Mouse (Mus musculus): ENCODE results near the gene D930007J09Rik. TPM values are rescaled to one million over a fixed set of nuclear protein-coding genes. Genes with fewer than 3 reads are reported as not detected.

D930007J09Rik gene
- total and polyA plus RNA-seq, 2 experiments from 2014 or later = not detected

DNA sequence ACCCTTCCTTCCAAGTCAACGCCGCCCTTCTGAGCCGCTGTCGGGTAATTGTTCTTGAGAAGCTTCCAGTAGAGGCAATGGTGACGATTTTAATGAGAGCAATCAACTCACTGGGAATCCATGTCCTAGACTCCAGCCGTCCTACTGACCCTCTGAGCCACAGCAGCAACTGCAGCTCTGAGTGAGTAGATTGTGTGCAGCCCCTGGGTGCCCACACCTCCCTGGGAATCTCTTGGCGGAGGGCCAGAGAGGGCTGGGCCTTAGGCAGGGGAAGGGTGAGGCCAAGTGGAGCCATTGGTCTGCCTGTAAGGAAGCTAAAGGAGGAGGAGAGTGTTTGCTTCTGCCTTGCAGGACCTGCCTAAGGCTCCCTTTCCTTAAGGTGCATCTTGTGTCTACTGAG is 4.2 kb upstream of the D930007J09Rik start:
- no peak for TF ChIP-seq CTCF (IDR thresholded peaks at IDR 0.05)
- peaks cover 30% of the 10 kb centered on the region for H3K36me3 ChIP-seq (ENCODE audit: insufficient read depth, low read length)
- H3K4me1 ChIP-seq (ENCODE audit: insufficient read depth, low read length) = peaks cover 8% of the 10 kb centered on the region
- no peak for DNase-seq (ENCODE audit: low spot score)
- no peak overlapping the region for H3K4me3 ChIP-seq (ENCODE audit: low read depth, low read length)
- H3K9me3 ChIP-seq (ENCODE audit: low read length) = no peaks in the 10 kb centered on the region
- no peak overlapping the region for H3K4me2 ChIP-seq (ENCODE audit: low read depth, low read length, poor library complexity, severe bottlenecking)
- no peak overlapping the region for H3K27ac ChIP-seq (ENCODE audit: low read depth, low read length)
- ATAC-seq (ENCODE audit: low FRiP score) = no peak
- 72% methylated on average over 7 of the region's 7 CpGs for WGBS
- H3K27me3 ChIP-seq (ENCODE audit: insufficient read depth, low read length) = no peaks in the 10 kb centered on the region
- H3K9ac ChIP-seq (replicated peaks; ENCODE audit: low read length, poor library complexity, severe bottlenecking) = no peak overlapping the region

DNA sequence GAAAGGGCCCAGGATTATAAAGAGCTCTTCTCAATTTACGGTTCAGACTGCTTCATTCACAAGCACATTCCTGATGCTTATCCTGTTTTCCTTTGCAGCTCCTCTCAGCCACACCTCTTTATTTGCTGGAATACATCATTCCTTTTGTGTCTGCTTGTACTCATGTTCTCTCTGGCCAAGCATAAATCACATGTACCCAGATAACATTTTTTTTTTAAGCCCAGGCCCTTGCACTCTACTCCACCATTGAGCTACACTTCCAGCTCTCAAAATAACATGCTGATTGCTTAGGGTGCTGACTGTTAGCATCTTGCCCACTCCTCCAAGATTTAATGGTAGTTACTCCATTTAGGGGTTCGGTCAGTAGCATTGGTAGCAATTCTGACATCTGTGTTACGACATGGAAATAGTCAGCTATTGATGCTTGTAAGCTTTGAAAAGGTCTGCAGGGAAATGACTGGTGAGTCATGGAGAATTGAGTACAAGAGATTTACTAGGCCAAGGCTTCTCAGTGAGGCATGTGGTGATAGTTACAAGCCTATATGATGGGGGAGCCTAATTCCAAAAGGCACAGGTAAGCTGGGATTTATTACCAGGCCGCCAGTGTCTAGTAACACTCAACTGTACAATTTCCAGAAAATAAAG is 1.2 kb upstream of the D930007J09Rik start:
- DNase-seq (ENCODE audit: low spot score) = no peak
- WGBS = 54% methylated on average over 4 of the region's 4 CpGs

DNA sequence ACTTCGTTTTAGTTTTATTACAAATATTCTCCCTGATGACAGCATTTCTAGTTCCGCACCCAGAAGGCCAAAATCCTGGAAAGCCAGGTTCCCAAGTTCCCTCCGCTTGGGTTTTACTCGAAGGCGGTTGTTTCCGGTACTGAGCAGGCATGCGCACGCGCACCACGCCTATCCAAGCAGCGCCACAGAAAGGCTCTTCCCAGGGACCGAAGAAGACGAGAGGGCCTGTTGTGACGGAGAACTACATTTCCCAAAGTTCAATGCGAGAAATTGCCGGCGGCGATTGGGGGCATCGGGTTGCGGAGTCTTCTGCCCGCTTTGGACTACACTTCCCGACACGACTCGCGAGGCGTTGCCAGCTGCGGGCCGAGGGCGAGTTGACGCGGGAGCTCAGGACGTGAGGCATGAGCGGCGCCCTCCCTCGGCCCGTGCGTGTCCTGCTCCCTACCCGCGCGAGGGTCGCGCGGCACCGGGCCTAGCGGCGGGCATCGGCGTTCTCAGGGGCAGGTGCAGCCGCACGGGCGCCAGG is 892 bp downstream of the D930007J09Rik start, which contains the start of gene Wrnip1:
Gene Wrnip1 (plus strand): TSS at position 346 of the 529 bp plus-strand sequence.
- ATAC-seq (ENCODE audit: low FRiP score) (peak; percentile 99), DNase-seq (ENCODE audit: low spot score) (peak; percentile 100)
- no peaks in the 10 kb centered on the region for H3K9me3 ChIP-seq (ENCODE audit: low read length)
- peak; percentile 71 for TF ChIP-seq CTCF (IDR thresholded peaks at IDR 0.05)
- H3K9ac ChIP-seq (replicated peaks; ENCODE audit: low read length, poor library complexity, severe bottlenecking) = peak within 1 kb of the TSS; percentile 95
- peak within 1 kb of the TSS; percentile 94 for H3K27ac ChIP-seq (ENCODE audit: low read depth, low read length)
- peaks cover 7% of the 10 kb centered on the region for H3K36me3 ChIP-seq (ENCODE audit: insufficient read depth, low read length)
- under 1% methylated on average over 48 of the region's 51 CpGs for WGBS
- H3K27me3 ChIP-seq (ENCODE audit: insufficient read depth, low read length) = no peaks in the 10 kb centered on the region
- H3K4me2 ChIP-seq (ENCODE audit: low read depth, low read length, poor library complexity, severe bottlenecking) = peak within 1 kb of the TSS; percentile 74
- peaks cover 8% of the 10 kb centered on the region for H3K4me1 ChIP-seq (ENCODE audit: insufficient read depth, low read length)
- peak within 1 kb of the TSS; percentile 93 for H3K4me3 ChIP-seq (ENCODE audit: low read depth, low read length)

More for the DNA sequence above, 1.2 kb upstream of the D930007J09Rik start:
- Histone ChIP-seq H3K27ac (ENCODE audit: low read depth, low read length) (no peak overlapping the region), H3K36me3 (ENCODE audit: insufficient read depth, low read length) (peaks cover 21% of the 10 kb centered on the region), H3K4me2 (ENCODE audit: low read depth, low read length, poor library complexity, severe bottlenecking) (peak overlapping the region; percentile 74), H3K4me1 (ENCODE audit: insufficient read depth, low read length) (peaks cover 8% of the 10 kb centered on the region), H3K27me3 (ENCODE audit: insufficient read depth, low read length) (no peaks in the 10 kb centered on the region), H3K4me3 (ENCODE audit: low read depth, low read length) (peak overlapping the region; percentile 93), H3K9ac (replicated peaks; ENCODE audit: low read length, poor library complexity, severe bottlenecking) (peak overlapping the region; percentile 95), H3K9me3 (ENCODE audit: low read length) (no peaks in the 10 kb centered on the region)
- TF ChIP-seq CTCF (IDR thresholded peaks at IDR 0.05) = no peak
- no peak for ATAC-seq (ENCODE audit: low FRiP score)

- H3K9me3 ChIP-seq (ENCODE audit: low read length) = no peaks in the 10 kb centered on the region
- H3K27me3 ChIP-seq (ENCODE audit: insufficient read depth, low read length) = no peaks in the 10 kb centered on the region
- H3K9ac ChIP-seq (replicated peaks; ENCODE audit: low read length, poor library complexity, severe bottlenecking) = peak overlapping the region; percentile 56; the same call in 1 of the 2 replicates
- H3K4me3 ChIP-seq (ENCODE audit: low read depth, low read length) = peak overlapping the region; percentile 93
- no peaks in the 10 kb centered on the region for H3K36me3 ChIP-seq (ENCODE audit: insufficient read depth, low read length)
- H3K27ac ChIP-seq (ENCODE audit: low read depth, low read length) = peak overlapping the region; percentile 82; the same call in 1 of the 2 replicates
- no peak for DNase-seq (ENCODE audit: low spot score)
- H3K4me1 ChIP-seq (ENCODE audit: insufficient read depth, low read length) = peaks cover 8% of the 10 kb centered on the region
- H3K4me2 ChIP-seq (ENCODE audit: low read depth, low read length, poor library complexity, severe bottlenecking) = peak overlapping the region; percentile 54; the same call in 1 of the 2 replicates
- peak; percentile 52 for TF ChIP-seq CTCF (IDR thresholded peaks at IDR 0.05)
- no peak for ATAC-seq (ENCODE audit: low FRiP score)
Observed at GRCm38 (mm10) chr13:32800859-32801258, 1.8 kb downstream of the D930007J09Rik start.

DNA sequence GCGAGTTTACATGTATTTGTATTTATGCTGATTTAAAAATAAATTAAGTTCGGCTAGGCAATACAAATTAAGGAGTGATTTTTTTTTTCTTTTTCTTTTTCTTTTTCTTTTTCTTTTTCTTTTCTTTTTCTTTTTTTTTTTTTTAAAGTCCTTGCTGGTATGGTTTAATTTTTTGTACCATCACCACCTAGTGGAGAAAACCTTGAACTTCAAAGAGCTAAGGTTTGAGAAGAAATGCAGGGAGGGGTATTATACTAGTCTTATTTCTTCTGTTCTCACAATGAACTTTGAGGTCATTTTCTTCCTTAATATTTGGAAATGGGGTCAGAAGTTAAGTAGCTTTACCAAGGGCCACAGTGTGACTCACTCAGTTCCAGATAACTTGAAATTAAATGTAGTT is 3.5 kb downstream of the D930007J09Rik start:
- Histone ChIP-seq H3K4me1 (ENCODE audit: insufficient read depth, low read length) (peaks cover 8% of the 10 kb centered on the region), H3K4me3 (ENCODE audit: low read depth, low read length) (no peak overlapping the region), H3K9ac (replicated peaks; ENCODE audit: low read length, poor library complexity, severe bottlenecking) (no peak overlapping the region), H3K27me3 (ENCODE audit: insufficient read depth, low read length) (no peaks in the 10 kb centered on the region), H3K36me3 (ENCODE audit: insufficient read depth, low read length) (no peaks in the 10 kb centered on the region), H3K9me3 (ENCODE audit: low read length) (no peaks in the 10 kb centered on the region), H3K4me2 (ENCODE audit: low read depth, low read length, poor library complexity, severe bottlenecking) (no peak overlapping the region), H3K27ac (ENCODE audit: low read depth, low read length) (no peak overlapping the region)
- 80% methylated on average over 2 of the region's 2 CpGs for WGBS
- TF ChIP-seq CTCF (IDR thresholded peaks at IDR 0.05) = peak; percentile 44
- DNase-seq (ENCODE audit: low spot score) = no peak
- no peak for ATAC-seq (ENCODE audit: low FRiP score)

GRCm38 (mm10) chr13:32797085-32797484 is 5.6 kb downstream of the D930007J09Rik start:
- ATAC-seq (ENCODE audit: low FRiP score) (no peak), DNase-seq (ENCODE audit: low spot score) (peak; percentile 12)
- H3K4me3 ChIP-seq (ENCODE audit: low read depth, low read length) = no peak overlapping the region
- no peaks in the 10 kb centered on the region for H3K4me1 ChIP-seq (ENCODE audit: insufficient read depth, low read length)
- no peaks in the 10 kb centered on the region for H3K27me3 ChIP-seq (ENCODE audit: insufficient read depth, low read length)
- peak; percentile 42 for TF ChIP-seq CTCF (IDR thresholded peaks at IDR 0.05)
- H3K27ac ChIP-seq (ENCODE audit: low read depth, low read length) = 0 out of 2 replicates have a peak overlapping the region, but pooled peaks have one; percentile 47
- H3K36me3 ChIP-seq (ENCODE audit: insufficient read depth, low read length) = no peaks in the 10 kb centered on the region
- no peaks in the 10 kb centered on the region for H3K9me3 ChIP-seq (ENCODE audit: low read length)
- H3K9ac ChIP-seq (replicated peaks; ENCODE audit: low read length, poor library complexity, severe bottlenecking) = no peak overlapping the region
- 83% methylated on average over 1 of the region's 1 CpGs for WGBS
- no peak overlapping the region for H3K4me2 ChIP-seq (ENCODE audit: low read depth, low read length, poor library complexity, severe bottlenecking)

Data from midbrain, postnatal 0 days (tissue).